Mouse (Mus musculus) thymus, adult 2 months (tissue): ENCODE data around the gene Dock8.

ENCODE experiments used
- CTCF ChIP-seq: fragments of 200-500 bp; IDR thresholded peaks from 2 replicates; pipeline ENCODE4 v1.5.1; 2012; ENCODE audit warnings: mild to moderate bottlenecking, control low read depth, low read length, moderate library complexity, borderline replicate concordance; ENCODE audit not compliant: control insufficient read depth, poor library complexity, insufficient read depth; ENCODE audit errors: extremely low read depth
- POLR2A ChIP-seq: fragments of 200-500 bp; IDR thresholded peaks from 2 replicates; pipeline ENCODE4 v1.6.1; 2012; ENCODE audit warnings: mild to moderate bottlenecking, low read length, control low read depth, moderate library complexity; ENCODE audit not compliant: control insufficient read depth, poor library complexity, insufficient read depth; ENCODE audit errors: extremely low read depth

- no peak for TF ChIP-seq CTCF
- no peak for TF ChIP-seq POLR2A
These were observed 209.3 kb downstream of the Dock8 start for GRCm38 (mm10) chr19:25208596-25209110.
